ENCODE assay signal across 10 mouse cellular contexts in genomic region chr3:38233091-38233490, GRCm38 (mm10).
A peak's percentile ranks its signal among the peaks of the same experiment; 100 is the strongest.
DNase-seq lines count a peak whose midpoint lies in the region; ATAC-seq lines count a peak whose summit lies in the region.
"Had no signal": no experiment of that assay in that cellular context is flagged by ENCODE, and none has a peak within 500 bp of the region (broad histone marks: within the 10 kb centered on the region; RNA-seq: fewer than 3 reads in every experiment).

No protein-coding gene starts in this region.

- H3K27ac ChIP-seq in heart, embryonic 16.5 days (ENCODE audit: low read length), result peak overlapping the region; percentile 88
- H3K27ac ChIP-seq in midbrain, embryonic 10.5 days (replicated peaks), result peak overlapping the region; percentile 83
- no peak overlapping the region for H3K27ac ChIP-seq in midbrain, embryonic 16.5 days (ENCODE audit: low read length)
- H3K27ac ChIP-seq in limb, embryonic 11.5 days (replicated peaks; ENCODE audit: low read depth, low read length), result peak overlapping the region; percentile 21; the same call in 1 of the 2 replicates
- H3K27ac ChIP-seq in midbrain, embryonic 15.5 days, result 0 out of 2 replicates have a peak overlapping the region, but pooled peaks have one; percentile 27

- H3K4me1 ChIP-seq in heart, embryonic 16.5 days (ENCODE audit: control insufficient read depth, insufficient read depth, low read length), result peaks cover 20% of the 10 kb centered on the region
- peaks cover 51% of the 10 kb centered on the region for H3K4me1 ChIP-seq in midbrain, embryonic 10.5 days
- H3K4me1 ChIP-seq in midbrain, embryonic 16.5 days (ENCODE audit: control insufficient read depth, insufficient read depth, low read length), result peaks cover 10% of the 10 kb centered on the region
- H3K4me1 ChIP-seq in limb, embryonic 11.5 days (ENCODE audit: control insufficient read depth, insufficient read depth, low read length), result peaks cover 19% of the 10 kb centered on the region
- peaks cover 21% of the 10 kb centered on the region for H3K4me1 ChIP-seq in midbrain, embryonic 15.5 days
- H3K4me1 ChIP-seq: megakaryocyte, embryonic 14.5 days had no signal

- DNase-seq in heart, adult 9 months (ENCODE audit: low spot score in 2 of 2), result no peak
- DNase-seq in midbrain, embryonic 10.5 days (ENCODE audit: low spot score), result no peak
- no peak for DNase-seq in limb, embryonic 11.5 days (ENCODE audit: low spot score)
- no peak for DNase-seq in embryo, embryonic 11 days
- DNase-seq: adrenal gland, adult 2 months; thymus, adult 2 months had no signal

- no peaks in the 10 kb centered on the region for H3K27me3 ChIP-seq in heart, embryonic 16.5 days (ENCODE audit: control insufficient read depth, insufficient read depth, low read length)
- no peaks in the 10 kb centered on the region for H3K27me3 ChIP-seq in midbrain, embryonic 10.5 days (ENCODE audit: low read depth, poor library complexity, severe bottlenecking)
- H3K27me3 ChIP-seq in midbrain, embryonic 16.5 days (ENCODE audit: control insufficient read depth, insufficient read depth, low read depth, low read length), result no peaks in the 10 kb centered on the region
- H3K27me3 ChIP-seq in limb, embryonic 11.5 days (ENCODE audit: control insufficient read depth, insufficient read depth, low read length), result no peaks in the 10 kb centered on the region
- H3K27me3 ChIP-seq in midbrain, embryonic 15.5 days (replicated peaks), result no peaks in the 10 kb centered on the region

- no peak overlapping the region for H3K4me3 ChIP-seq in heart, embryonic 16.5 days (ENCODE audit: low read length)
- no peak overlapping the region for H3K4me3 ChIP-seq in midbrain, embryonic 10.5 days
- H3K4me3 ChIP-seq in midbrain, embryonic 16.5 days (ENCODE audit: low read depth, low read length), result no peak overlapping the region
- no peak overlapping the region for H3K4me3 ChIP-seq in limb, embryonic 11.5 days (ENCODE audit: low read depth, low read length)
- H3K4me3 ChIP-seq in midbrain, embryonic 15.5 days, result no peak overlapping the region
- H3K4me3 ChIP-seq: megakaryocyte, embryonic 14.5 days had no signal

- H3K36me3 ChIP-seq in heart, embryonic 16.5 days (ENCODE audit: control insufficient read depth, insufficient read depth), result no peaks in the 10 kb centered on the region
- no peaks in the 10 kb centered on the region for H3K36me3 ChIP-seq in midbrain, embryonic 10.5 days
- no peaks in the 10 kb centered on the region for H3K36me3 ChIP-seq in midbrain, embryonic 16.5 days (ENCODE audit: control insufficient read depth, insufficient read depth, low read length)
- no peaks in the 10 kb centered on the region for H3K36me3 ChIP-seq in limb, embryonic 11.5 days (ENCODE audit: control insufficient read depth, insufficient read depth, low read length)
- H3K36me3 ChIP-seq in midbrain, embryonic 15.5 days (replicated peaks), result no peaks in the 10 kb centered on the region

- 82% methylated on average over 3 of the region's 3 CpGs for WGBS in heart, embryonic 16.5 days
- 89% methylated on average over 3 of the region's 3 CpGs for WGBS in midbrain, embryonic 10.5 days
- 79% methylated on average over 3 of the region's 3 CpGs for WGBS in midbrain, embryonic 16.5 days
- 81% methylated on average over 3 of the region's 3 CpGs for WGBS in limb, embryonic 11.5 days
- 75% methylated on average over 3 of the region's 3 CpGs for WGBS in midbrain, embryonic 15.5 days

- H3K9ac ChIP-seq in heart, embryonic 16.5 days (ENCODE audit: low read length), result no peak overlapping the region
- no peak overlapping the region for H3K9ac ChIP-seq in midbrain, embryonic 16.5 days (ENCODE audit: low read depth, low read length)
- no peak overlapping the region for H3K9ac ChIP-seq in limb, embryonic 11.5 days (ENCODE audit: low read length)
- no peak overlapping the region for H3K9ac ChIP-seq in midbrain, embryonic 15.5 days

- H3K4me2 ChIP-seq in heart, embryonic 16.5 days (ENCODE audit: low read depth, low read length), result no peak overlapping the region
- H3K4me2 ChIP-seq in midbrain, embryonic 16.5 days (ENCODE audit: low read length), result no peak overlapping the region
- H3K4me2 ChIP-seq in limb, embryonic 11.5 days (ENCODE audit: low read depth, severe bottlenecking), result no peak overlapping the region
- H3K4me2 ChIP-seq in midbrain, embryonic 15.5 days, result no peak overlapping the region

- no peak for ATAC-seq in heart, embryonic 16.5 days (replicated peaks; ENCODE audit: extremely low read depth, insufficient read depth, low FRiP score)
- no peak for ATAC-seq in midbrain, embryonic 16.5 days
- 0 out of 2 replicates have a peak, but pooled peaks have one; percentile 6 for ATAC-seq in limb, embryonic 11.5 days (ENCODE audit: insufficient number of reproducible peaks, low FRiP score, low TSS enrichment, low read depth)
- no peak for ATAC-seq in midbrain, embryonic 15.5 days (replicated peaks)

- no peaks in the 10 kb centered on the region for H3K9me3 ChIP-seq in heart, embryonic 16.5 days (replicated peaks; ENCODE audit: control insufficient read depth, low read length)
- H3K9me3 ChIP-seq in midbrain, embryonic 10.5 days (replicated peaks), result no peaks in the 10 kb centered on the region
- no peaks in the 10 kb centered on the region for H3K9me3 ChIP-seq in midbrain, embryonic 16.5 days (replicated peaks; ENCODE audit: control insufficient read depth, low read length, poor library complexity, severe bottlenecking)
- no peaks in the 10 kb centered on the region for H3K9me3 ChIP-seq in limb, embryonic 11.5 days (ENCODE audit: control insufficient read depth, low read length)
- H3K9me3 ChIP-seq in midbrain, embryonic 15.5 days, result no peaks in the 10 kb centered on the region
- H3K9me3 ChIP-seq: megakaryocyte, embryonic 14.5 days had no signal
